Mouse (Mus musculus) lung, postnatal 0 days (tissue): ENCODE measurements around the gene Mex3a. TPM values are rescaled to one million over a fixed set of nuclear protein-coding genes. Genes with fewer than 3 reads are reported as not detected.

Experiments
- ATAC-seq: fragments of 200-750 bp; cut with Nextera tagmentation; 2 replicates; pipeline ENCODE4 v1.8.0; 2017; ENCODE audit warnings: moderate library complexity
- DNase-seq: peaks from one replicate; pipeline ENCODE4 v3.0.0-alpha.2; 2016; ENCODE audit warnings: low spot score
- H3K27ac ChIP-seq: fragments of 300-500 bp; sonication (generic); 2 replicates; pipeline ENCODE4 v1.5.1; 2014; ENCODE audit warnings: antibody characterized with exemption, mild to moderate bottlenecking, low read length, mixed read lengths
- H3K27me3 ChIP-seq: fragments of 300-500 bp; sonication (generic); replicated peaks from 2 replicates; pipeline ENCODE4 v1.6.1; 2014; ENCODE audit warnings: low read length, mixed read lengths; ENCODE audit not compliant: insufficient read depth
- H3K36me3 ChIP-seq: fragments of 300-500 bp; sonication (generic); 2 replicates; pipeline ENCODE4 v1.6.1; 2014; ENCODE audit warnings: low read length, mixed read lengths; ENCODE audit not compliant: insufficient read depth
- H3K4me1 ChIP-seq: fragments of 300-500 bp; sonication (generic); 2 replicates; pipeline ENCODE4 v1.6.1; 2014; ENCODE audit warnings: antibody characterized with exemption, low read depth, low read length, mixed read lengths; ENCODE audit not compliant: insufficient read depth
- H3K4me2 ChIP-seq: fragments of 300-500 bp; sonication (generic); replicated peaks from 2 replicates; pipeline ENCODE4 v1.6.1; 2014; ENCODE audit warnings: low read depth, mild to moderate bottlenecking, low read length, moderate library complexity, mixed read lengths
- H3K4me3 ChIP-seq: fragments of 300-500 bp; sonication (generic); 2 replicates; pipeline ENCODE4 v1.5.1; 2014; ENCODE audit warnings: low read depth, low read length
- H3K9ac ChIP-seq: fragments of 300-500 bp; sonication (generic); replicated peaks from 2 replicates; pipeline ENCODE4 v1.6.1; 2014; ENCODE audit warnings: low read depth, mild to moderate bottlenecking
- H3K9me3 ChIP-seq: fragments of 300-500 bp; sonication (generic); 2 replicates; pipeline ENCODE4 v1.6.1; 2016; ENCODE audit warnings: low read length, mixed read lengths
- CTCF ChIP-seq: IDR thresholded peaks from 2 replicates; pipeline ENCODE4 v1.5.1; 2016; ENCODE audit warnings: antibody characterized with exemption, mild to moderate bottlenecking
- EP300 ChIP-seq: IDR thresholded peaks from 2 replicates; pipeline ENCODE4 v1.6.1; 2016; ENCODE audit warnings: antibody characterized with exemption, mild to moderate bottlenecking, control low read depth
- WGBS: fragments of 180-500 bp; shearing (Covaris S2); extraction: QIAGEN DNeasy Blood & Tissue Kit; methylation state at CpG from one replicate; pipeline ENCODE4 v1.1.7; 2014; 5-methylcytosine and 5-hydroxymethylcytosine counted together
- polyA plus RNA-seq: library from polyadenylated mRNA; unstranded; fragments of >200 nt; fragmentation: Nextera tagmentation; extraction: Ambion mirVana; gene quantifications from 2 replicates; pipeline ENCODE4 v1.2.1, GENCODE M21; 2015

Gene Mex3a
- polyA plus RNA-seq, 1 experiment from 2014 or later: 2.6 TPM

GRCm38 (mm10) chr3:88510421-88511289 is 21.5 kb upstream of the Mex3a start:
- H3K4me3 ChIP-seq: no peak overlapping the region
- no peak for ATAC-seq
- 42% methylated on average over 13 of the region's 13 CpGs for WGBS

DNA sequence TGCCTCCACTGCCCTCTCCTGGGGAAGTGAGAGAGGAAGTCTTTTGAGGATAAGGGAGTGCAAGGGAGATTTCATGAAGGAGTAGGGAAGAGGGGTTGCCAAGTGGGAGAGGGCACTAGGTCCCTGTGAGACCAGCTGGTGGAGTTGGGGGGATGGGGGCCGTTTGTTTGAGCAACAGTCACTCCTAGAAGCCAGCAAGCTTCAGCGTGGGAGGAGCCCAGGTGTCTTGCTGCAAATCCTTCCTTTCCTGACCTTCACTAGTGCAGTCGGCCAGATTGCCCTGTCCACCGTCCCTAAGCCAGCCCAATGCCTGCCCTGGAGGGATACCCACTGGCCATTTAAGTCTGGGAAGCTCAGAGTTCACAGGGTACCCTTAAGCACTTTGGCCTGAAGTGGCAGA is 20.6 kb upstream of the Mex3a start:
- H3K27me3 ChIP-seq: no peaks in the 10 kb centered on the region
- TF ChIP-seq CTCF: peak; percentile 35
- TF ChIP-seq EP300: no peak
- H3K4me3 ChIP-seq: no peak overlapping the region
- DNase-seq (no peak), ATAC-seq (no peak)
- H3K27ac ChIP-seq: peak overlapping the region; percentile 81
- WGBS: 45% methylated on average over 4 of the region's 4 CpGs
- H3K9ac ChIP-seq: no peak overlapping the region
- H3K4me1 ChIP-seq: peaks cover 31% of the 10 kb centered on the region
- no peaks in the 10 kb centered on the region for H3K9me3 ChIP-seq
- H3K4me2 ChIP-seq: no peak overlapping the region
- H3K36me3 ChIP-seq: no peaks in the 10 kb centered on the region

More at GRCm38 (mm10) chr3:88510421-88511289, 21.5 kb upstream of the Mex3a start:
- Histone ChIP-seq H3K9ac (no peak overlapping the region; the same call in 1 of the 2 replicates), H3K4me1 (peaks cover 31% of the 10 kb centered on the region), H3K27me3 (no peaks in the 10 kb centered on the region), H3K4me2 (peak overlapping the region; percentile 59), H3K27ac (peak overlapping the region; percentile 92), H3K9me3 (no peaks in the 10 kb centered on the region), H3K36me3 (no peaks in the 10 kb centered on the region)
- TF ChIP-seq EP300: no peak
- no peak for TF ChIP-seq CTCF
- DNase-seq: no peak

- TF ChIP-seq CTCF (no peak), EP300 (0 out of 2 replicates have a peak, but pooled peaks have one; percentile 16)
- no peaks in the 10 kb centered on the region for H3K9me3 ChIP-seq
- no peaks in the 10 kb centered on the region for H3K36me3 ChIP-seq
- DNase-seq: peak; percentile 84
- H3K4me2 ChIP-seq: 0 out of 2 replicates have a peak overlapping the region, but pooled peaks have one; percentile 17
- no peak overlapping the region for H3K4me3 ChIP-seq
- ATAC-seq: peak; percentile 8
- H3K4me1 ChIP-seq: peaks cover 31% of the 10 kb centered on the region
- peak overlapping the region; percentile 81 for H3K27ac ChIP-seq
- WGBS: 28% methylated on average over 6 of the region's 6 CpGs
- no peak overlapping the region for H3K9ac ChIP-seq
- H3K27me3 ChIP-seq: no peaks in the 10 kb centered on the region
These were observed 19.9 kb upstream of the Mex3a start for GRCm38 (mm10) chr3:88512141-88512895.

DNA sequence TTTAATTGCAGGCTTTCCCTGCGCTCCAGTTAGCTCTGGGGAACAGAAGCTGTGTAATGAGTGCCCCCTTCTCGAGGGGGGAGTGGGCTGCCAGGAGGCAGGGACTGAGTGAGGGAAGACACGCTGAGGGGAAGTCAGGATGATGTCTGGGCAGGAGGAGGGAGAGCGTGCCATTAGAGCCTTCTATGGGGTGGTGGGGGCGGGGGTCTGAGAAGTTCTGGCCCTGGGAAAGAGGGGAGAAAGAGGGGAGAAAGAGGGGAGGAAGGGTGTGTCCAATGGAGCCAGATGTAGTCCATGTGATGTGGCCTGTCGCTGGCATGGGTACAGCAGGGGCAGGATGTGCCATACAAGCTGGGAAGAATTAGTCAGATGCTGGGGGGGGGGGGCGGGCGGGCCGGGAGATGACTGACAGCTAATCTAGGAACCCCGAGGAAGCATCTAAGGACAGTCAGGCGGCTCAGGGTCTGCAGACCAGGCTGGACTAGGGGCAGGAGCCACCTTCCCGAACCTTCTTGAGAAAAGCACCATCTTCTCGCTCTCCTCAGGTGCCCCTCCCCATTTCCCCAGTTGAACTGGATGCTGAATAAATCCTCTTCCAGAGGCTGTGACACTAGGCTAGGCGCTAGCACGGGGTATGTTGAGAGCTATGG is 19.2 kb upstream of the Mex3a start:
- H3K4me1 ChIP-seq: peaks cover 31% of the 10 kb centered on the region
- DNase-seq (peak; percentile 73), ATAC-seq (peak; percentile 11)
- no peaks in the 10 kb centered on the region for H3K36me3 ChIP-seq
- H3K27me3 ChIP-seq: no peaks in the 10 kb centered on the region
- H3K9me3 ChIP-seq: no peaks in the 10 kb centered on the region
- no peak overlapping the region for H3K9ac ChIP-seq
- peak overlapping the region; percentile 81 for H3K27ac ChIP-seq
- TF ChIP-seq EP300: no peak; the same call in 1 of the 2 replicates
- 19% methylated on average over 10 of the region's 15 CpGs for WGBS
- H3K4me2 ChIP-seq: 0 out of 2 replicates have a peak overlapping the region, but pooled peaks have one; percentile 17
- no peak overlapping the region for H3K4me3 ChIP-seq

DNA sequence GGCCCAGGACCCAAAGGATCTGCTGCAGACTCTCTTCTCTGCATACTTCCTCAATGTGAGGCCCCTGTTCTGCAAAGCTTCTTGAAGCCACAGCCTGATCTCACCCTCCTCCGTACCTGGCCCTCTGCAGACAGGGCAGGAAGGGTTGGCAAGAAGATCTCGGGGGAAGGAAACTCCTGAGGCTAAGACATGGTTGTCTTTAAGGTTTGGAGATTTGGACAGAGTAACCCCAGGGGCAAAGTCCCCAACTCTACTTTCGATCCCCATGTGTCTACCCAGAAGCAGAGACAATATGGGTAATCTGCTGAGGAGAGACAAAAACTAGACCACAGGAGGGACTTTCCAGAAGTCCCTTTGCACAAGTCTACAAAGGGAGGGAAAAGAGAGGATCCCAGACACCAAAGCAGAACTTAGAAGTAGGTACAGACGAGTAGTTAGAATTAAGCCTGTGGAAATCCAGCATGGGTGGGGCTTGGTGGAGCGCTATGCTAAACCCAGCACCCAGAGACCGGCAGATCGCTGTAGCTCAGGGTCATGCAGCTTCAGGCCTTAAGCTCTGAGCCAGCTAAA is 18.6 kb upstream of the Mex3a start:
- H3K9ac ChIP-seq: no peak overlapping the region
- TF ChIP-seq EP300 (no peak), CTCF (no peak)
- H3K27me3 ChIP-seq: no peaks in the 10 kb centered on the region
- no peak for DNase-seq
- H3K4me2 ChIP-seq: no peak overlapping the region
- peaks cover 31% of the 10 kb centered on the region for H3K4me1 ChIP-seq
- no peaks in the 10 kb centered on the region for H3K36me3 ChIP-seq
- no peak for ATAC-seq
- WGBS: 57% methylated on average over 7 of the region's 7 CpGs
- peak overlapping the region; percentile 65 for H3K27ac ChIP-seq
- H3K4me3 ChIP-seq: no peak overlapping the region
- no peaks in the 10 kb centered on the region for H3K9me3 ChIP-seq
